Mouse (Mus musculus): ENCODE data around the gene Ncbp1.
A peak's percentile ranks its signal among the peaks of the same experiment; 100 is the strongest.

The Ncbp1 gene

DNA sequence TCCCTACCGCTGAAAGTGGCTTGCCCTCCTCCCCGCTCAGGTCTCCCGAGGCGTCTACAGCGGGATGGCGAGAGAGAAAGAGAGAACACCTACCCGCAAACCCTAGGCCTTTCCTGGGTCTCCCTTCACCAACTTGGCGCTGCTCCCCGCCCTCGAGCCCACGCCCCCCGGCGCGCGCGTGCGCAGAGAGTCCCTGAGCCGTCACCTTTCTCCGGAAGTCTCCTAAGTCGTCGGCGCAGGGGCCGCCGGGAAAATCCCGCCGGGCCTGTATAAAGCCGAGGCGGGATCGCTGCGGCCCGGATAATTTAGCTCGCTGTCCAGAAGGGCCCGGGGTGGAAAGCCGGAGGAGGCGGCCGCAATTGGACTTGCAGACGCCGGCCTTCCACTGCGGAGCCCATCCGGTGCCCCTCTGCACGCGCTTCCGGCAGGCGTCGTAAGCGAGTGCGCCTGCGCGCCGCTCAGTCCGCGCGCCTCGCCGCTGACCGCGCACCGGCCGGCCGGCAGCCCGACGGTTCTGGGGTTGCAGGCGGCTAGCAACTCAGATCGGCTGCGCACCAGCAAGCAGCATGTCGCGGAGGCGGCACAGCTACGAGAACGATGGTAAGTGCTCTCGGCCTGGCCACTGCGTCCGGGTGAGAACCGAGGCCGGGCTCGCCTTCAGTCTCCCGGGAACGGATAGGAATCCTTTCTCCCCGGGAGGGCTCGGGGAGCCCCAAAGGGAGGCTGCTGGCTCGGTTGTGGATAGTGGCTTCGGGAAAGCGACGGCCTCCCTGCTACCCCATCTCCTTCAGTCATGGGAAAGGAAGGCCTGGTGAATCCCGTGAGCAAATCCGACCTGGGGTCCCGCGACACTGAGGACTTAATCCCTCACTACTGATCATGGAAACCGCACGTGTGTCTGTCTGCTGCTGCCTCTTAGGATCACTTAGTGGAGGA lies at the start of gene Ncbp1, which contains the start of gene Tstd2:
Ncbp1 (plus strand) TSS at position 327 of the 936 bp plus-strand sequence.
Tstd2 (minus strand) TSS at position 408 of the 936 bp plus-strand sequence.
- DNase-seq (ENCODE audit: low read depth): peak; percentile 98

- DNase-seq (ENCODE audit: low read depth): no peak
Measured at GRCm38 (mm10) chr4:46089524-46090125, 48.8 kb upstream of the Ncbp1 start.

GRCm38 (mm10) chr4:46092429-46093076 lies 45.9 kb upstream of the Ncbp1 start:
- DNase-seq (ENCODE audit: low read depth): no peak

GRCm38 (mm10) chr4:46094916-46095825 lies 43.2 kb upstream of the Ncbp1 start:
- DNase-seq (ENCODE audit: low read depth): peak; percentile 68

- DNase-seq (ENCODE audit: low read depth): no peak
Measured at GRCm38 (mm10) chr4:46095826-46096159, 42.6 kb upstream of the Ncbp1 start.

DNA sequence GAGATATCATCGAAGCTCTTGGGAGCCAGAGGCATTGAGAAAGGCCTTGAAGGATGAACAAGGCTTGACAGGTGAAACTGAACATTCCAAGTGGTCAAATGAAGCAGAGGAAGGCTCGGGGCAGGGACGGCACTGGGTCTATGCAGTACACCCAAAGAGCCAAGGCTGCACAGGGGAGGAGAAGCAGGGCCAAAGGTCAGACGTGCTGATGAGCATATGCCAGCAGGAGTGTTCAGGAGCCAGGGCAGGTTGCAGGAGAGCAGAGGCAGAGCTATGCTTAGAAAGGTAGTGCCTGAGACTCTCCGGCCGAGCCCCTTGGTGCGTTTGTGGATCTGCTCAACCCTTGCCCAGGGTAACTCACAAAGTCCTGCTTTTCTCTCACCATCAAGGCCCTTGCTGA lies 41.9 kb upstream of the Ncbp1 start:
- no peak for DNase-seq (ENCODE audit: low read depth)

DNA sequence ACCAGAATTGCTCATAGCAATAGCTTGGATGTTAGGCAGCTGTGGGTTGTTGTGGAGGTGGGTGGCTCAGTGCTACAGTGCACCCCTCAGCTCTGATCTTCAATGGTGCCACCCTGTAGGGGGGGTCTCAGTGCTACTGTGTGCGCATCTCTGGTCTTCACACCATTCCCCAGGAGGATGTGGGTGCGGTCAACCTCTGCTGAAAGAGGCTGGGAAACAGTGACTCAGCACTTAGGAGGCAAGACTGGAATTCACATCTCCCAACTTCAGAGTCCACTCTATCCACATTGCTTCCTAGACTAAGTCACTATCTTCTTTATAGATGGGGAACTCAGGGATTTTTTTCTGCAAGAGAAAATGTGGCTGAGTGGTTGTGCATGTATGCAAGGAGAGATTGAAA lies 40.8 kb upstream of the Ncbp1 start:
- DNase-seq (ENCODE audit: low read depth): no peak

- no peak for DNase-seq (ENCODE audit: low read depth)
Measured at GRCm38 (mm10) chr4:46099132-46099531, 39.3 kb upstream of the Ncbp1 start.

DNA sequence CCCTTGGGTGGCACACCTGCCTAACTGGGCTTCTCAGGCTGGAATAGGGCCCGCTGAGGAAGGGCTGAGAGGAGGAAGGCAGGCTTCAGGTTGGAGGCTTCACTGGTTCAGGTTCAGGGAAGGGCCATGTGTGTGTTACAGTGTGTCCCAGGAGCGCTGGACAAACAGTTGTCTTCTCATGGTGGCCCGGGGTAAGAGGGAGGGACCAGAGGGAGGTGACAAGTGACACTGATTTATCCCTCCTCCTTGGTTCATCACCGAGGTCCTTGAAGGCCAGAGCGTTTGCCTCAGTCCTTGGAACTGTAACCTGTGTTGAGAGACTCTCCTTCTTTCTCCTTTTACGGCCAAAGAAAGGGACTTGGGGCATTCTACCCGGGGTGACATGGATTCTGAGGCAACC lies 37.9 kb upstream of the Ncbp1 start:
- DNase-seq (ENCODE audit: low read depth): no peak

DNA sequence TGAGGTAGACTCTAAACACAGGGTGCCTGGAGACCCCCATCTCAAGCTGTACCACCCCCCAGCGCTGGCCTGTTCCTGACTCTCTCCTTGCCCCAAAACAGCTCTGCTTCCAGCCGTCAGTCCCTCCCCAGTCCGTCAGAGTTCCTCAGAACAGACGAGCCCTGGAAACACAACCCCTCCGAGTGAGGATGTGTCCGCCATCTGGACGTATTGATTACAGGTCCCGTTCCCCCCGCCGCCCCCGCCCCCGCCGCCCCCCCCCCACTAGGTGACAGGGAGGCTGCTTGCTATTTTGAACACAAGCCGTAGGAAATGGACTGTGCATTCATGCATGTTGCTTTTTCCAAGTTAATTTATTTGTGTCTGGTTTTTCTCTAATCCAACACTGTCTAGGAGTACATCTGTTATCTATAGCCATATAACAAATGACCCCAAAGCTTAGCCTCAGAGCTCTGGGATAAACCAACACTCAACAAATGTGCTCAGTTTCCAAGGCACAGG lies 37.2 kb upstream of the Ncbp1 start:
- DNase-seq (ENCODE audit: low read depth): no peak

- DNase-seq (ENCODE audit: low read depth): no peak
Measured at GRCm38 (mm10) chr4:46102078-46102769, 36.2 kb upstream of the Ncbp1 start.

DNA sequence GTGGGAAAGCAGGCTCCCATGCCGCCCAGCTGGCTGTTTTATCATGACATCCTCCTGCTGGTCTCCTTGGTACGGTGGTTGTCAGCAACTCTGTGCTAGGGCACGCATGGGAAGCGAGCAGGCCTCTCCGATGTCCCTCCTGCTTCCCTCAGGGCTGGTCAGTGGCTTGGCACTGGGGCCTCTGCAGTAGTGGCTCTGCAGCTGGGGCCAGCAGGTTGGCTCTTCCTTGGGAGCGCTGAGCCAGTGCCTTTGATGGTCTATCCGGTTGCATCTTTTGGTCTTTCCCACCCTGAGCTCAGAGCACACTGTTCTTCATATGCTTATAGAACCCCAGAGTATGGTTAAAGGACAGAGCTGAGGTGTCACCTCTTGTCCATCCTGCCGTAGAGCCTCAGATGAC lies 28.3 kb upstream of the Ncbp1 start:
- DNase-seq (ENCODE audit: low read depth): no peak

- no peak for DNase-seq (ENCODE audit: low read depth)
Measured at GRCm38 (mm10) chr4:46111361-46111760, 27.1 kb upstream of the Ncbp1 start.

DNA sequence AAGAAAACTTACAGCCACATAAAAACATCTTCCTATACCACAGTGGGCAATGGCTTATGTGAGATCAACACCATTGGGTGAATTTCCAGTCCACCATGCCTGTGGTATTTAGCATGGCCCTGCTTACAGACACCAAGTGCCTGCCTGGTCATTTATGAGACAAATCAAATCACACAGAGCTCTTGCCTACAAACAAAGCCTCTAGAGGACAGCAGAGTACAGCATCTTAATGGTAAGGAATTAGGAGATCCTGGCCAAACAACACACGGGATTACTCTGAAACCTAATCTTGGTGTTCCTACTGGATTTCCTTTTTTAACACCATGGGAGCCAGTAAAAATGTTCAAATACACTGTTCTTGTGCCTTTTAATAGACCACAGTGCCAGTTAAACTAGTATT lies 23.1 kb upstream of the Ncbp1 start:
- DNase-seq (ENCODE audit: low read depth): no peak

DNA sequence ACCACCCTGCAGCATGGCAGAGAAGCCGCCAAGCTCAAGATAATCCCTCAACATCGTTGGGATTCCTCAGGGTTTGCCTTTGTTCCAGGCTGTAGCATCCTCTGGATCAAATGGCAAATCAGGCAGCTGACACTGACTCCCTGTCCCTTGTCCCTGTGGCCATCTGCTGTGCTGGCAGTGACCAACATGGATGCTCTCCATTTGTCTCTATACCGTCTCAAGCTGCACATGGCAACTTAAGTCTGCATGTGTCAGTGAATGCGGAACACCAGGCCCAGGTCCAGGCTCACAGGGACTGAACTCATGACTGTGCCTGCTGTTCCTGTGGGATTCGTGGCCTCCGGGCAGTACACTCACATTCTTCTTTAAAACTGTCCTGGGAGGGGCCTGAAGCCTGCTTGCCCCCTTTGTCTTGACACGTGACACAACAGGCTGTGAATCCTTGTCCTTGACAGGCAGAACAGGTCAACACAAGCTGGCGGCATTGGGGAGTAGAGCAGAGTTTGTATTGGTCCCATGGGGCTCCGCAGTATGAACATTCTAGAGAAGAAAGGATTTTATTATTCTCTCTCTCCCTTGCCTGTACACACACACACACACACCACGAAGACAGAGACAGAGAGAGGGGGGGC lies 21.8 kb upstream of the Ncbp1 start:
- DNase-seq (ENCODE audit: low read depth): no peak

DNA sequence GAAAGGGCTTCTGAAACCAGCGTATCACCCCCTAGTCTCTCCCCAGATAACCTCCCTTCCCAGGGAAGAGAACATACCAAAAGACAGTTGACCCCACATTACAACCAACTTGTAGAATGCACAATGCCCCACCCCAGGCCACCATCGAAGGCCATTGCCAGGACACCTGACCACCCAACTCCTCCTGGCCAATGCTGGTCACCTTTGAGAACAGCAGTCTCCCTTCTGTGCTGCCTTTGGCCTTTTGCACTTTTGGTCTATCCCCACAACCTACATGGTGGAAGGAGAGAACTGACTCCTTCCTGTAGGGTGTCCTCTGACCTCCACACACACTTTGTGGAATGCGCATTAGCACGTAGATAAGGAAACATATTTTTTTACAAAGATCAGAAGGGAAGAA lies 20.9 kb upstream of the Ncbp1 start:
- no peak for DNase-seq (ENCODE audit: low read depth)

DNA sequence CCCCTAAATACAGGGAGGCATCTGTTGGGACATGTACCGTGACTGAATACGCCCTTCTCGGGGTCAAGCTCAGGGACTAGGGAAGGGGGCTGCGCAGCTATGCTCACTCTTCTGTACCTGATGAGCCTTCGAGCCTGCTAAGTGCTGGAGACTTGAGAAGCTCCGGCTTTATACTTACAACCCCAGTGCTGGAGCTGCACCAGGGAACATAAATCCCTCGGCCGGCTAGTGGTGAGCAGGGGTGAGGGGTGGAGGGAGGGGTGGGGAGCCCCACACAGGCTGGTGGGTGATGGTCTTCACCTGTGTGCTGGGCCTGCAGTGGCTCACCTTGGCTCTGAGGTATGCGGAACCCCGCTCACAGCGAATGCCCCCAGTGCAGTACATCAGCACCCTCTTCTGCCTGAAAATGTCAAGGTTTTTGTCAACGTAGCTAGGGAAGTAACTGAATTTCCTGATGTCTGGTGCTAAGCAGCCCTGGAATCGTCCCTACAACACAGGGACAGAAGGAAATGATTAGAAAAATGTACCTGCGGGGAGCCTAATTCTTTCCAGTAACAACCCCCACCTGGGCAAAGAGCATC lies 18.8 kb upstream of the Ncbp1 start:
- no peak for DNase-seq (ENCODE audit: low read depth)

- no peak for DNase-seq (ENCODE audit: low read depth)
Measured at GRCm38 (mm10) chr4:46120767-46121166, 17.6 kb upstream of the Ncbp1 start.

- no peak for DNase-seq (ENCODE audit: low read depth)
Measured at GRCm38 (mm10) chr4:46123358-46123757, 15.1 kb upstream of the Ncbp1 start.

- peak; percentile 81 for DNase-seq (ENCODE audit: low read depth)
Measured at GRCm38 (mm10) chr4:46126541-46126940, 11.9 kb upstream of the Ncbp1 start.

All from induced T-regulatory cell, adult 2 months (primary cell).